Mouse (Mus musculus): ENCODE data around the gene Uba52.

Gene Uba52

DNA sequence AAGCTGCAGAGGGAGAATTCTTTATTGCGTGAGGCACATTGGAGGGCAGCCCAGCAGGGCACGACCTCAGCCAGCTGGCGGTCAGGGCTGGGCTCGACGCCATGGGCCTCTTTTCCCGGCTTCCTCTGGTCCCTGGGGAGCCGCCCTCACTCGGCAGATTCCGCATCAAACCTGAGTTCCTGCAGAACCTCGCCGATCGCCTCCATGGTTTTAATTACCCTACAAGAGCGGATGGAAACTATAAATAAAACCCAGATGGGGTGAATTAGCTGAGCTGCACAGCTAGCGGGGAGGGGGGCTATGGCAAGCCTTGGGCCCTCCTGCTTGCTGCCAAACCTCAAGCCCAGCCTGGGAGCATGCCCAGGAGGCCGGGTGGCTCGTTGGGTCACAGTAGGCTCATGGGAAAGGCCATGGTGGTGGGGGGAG is 6.3 kb downstream of the Uba52 start:
- peak in 1 of 2 experiments; percentile 67 for DNase-seq (ENCODE audit: low spot score in 2 of 2)

DNA sequence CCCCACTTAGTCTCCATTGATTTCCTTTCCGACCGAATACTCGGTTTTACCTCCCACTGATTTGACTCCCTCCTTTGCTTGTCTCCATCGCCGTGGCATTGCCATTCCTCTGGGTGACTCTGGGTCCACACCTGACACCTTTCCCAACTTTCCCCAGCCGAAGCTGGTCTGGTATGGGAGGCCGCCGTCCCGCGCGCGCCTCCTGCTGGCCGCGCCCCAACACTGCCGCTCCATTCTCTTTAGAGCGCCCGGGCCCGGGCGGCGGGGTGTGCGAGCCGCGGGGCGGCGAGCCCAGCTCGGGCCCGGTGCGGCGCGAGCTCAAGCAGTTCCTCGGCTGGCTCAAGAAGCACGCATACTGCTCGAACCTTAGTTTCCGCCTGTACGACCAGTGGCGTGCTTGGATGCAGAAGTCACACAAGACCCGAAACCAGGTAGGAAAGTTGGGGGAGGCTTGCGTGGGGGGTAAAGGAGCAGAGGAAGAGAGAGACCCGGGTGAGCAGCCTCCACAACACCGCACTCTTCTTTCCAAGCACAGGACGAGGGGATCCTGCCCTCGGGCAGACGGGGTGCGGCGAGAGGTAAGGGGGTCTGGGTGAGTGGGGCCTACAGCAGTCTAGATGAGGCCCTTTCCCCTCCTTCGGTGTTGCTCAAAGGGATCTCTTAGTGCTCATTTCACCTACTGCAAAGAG is 7.4 kb downstream of the Uba52 start:
- DNase-seq (ENCODE audit: low spot score in 2 of 2), result peak in 1 of 2 experiments; percentile 75

DNA sequence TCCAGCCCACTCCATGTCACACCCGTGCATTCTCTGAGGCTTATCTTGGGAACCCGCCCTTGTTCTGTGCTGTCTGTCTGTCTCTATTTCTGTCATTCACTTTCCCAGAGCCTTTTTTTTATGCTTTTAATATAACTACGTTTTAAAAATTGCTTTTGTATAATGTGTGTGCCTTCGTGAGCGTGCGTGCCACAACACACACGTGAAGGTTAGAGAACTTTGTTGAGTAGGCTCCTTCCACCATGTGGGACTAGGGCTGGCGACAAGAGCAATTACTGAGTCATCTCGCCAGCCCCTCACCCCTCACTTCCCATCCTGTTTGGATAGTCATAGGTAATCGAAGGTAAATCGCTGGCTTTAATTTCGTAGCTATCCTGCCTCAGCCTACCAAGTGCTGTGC is 8.1 kb downstream of the Uba52 start:
- no peak for DNase-seq (ENCODE audit: low spot score in 2 of 2)

DNA sequence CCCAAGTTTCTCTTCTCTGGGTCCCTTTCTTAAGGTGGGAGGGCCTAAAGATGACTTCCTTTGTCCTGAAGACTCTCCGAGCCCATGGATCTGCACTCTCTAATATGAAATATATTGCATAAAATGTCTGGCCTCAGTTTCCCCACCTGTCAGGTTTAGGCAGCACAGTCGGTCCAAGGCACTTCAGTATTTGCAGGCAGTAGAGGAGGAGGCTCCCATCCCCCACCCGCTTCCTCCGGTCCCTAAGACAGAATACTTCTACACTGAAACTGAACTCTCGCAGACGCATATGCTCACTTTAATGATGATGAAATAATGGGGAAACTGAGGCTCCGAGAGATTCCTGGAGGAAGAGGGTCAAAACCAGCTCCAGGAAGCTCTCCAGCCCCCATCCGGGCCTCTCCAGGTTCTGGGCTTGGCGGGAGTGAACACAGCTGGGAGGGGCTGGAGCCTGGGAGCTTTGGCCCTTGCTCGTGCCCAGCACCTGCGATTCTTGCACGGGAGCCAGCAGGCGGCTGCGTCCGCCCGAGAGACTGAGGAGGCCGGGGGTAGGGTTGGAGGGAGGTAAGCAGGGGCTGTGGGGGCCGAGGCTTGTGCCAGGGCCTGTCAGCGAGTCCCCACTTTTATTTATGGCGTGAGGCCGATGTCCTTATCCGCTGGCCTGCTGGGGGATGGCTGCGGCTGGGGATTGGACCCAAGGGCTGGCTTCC is 8.6 kb downstream of the Uba52 start:
- DNase-seq (ENCODE audit: low spot score in 2 of 2), result peak in 1 of 2 experiments; percentile 74

DNA sequence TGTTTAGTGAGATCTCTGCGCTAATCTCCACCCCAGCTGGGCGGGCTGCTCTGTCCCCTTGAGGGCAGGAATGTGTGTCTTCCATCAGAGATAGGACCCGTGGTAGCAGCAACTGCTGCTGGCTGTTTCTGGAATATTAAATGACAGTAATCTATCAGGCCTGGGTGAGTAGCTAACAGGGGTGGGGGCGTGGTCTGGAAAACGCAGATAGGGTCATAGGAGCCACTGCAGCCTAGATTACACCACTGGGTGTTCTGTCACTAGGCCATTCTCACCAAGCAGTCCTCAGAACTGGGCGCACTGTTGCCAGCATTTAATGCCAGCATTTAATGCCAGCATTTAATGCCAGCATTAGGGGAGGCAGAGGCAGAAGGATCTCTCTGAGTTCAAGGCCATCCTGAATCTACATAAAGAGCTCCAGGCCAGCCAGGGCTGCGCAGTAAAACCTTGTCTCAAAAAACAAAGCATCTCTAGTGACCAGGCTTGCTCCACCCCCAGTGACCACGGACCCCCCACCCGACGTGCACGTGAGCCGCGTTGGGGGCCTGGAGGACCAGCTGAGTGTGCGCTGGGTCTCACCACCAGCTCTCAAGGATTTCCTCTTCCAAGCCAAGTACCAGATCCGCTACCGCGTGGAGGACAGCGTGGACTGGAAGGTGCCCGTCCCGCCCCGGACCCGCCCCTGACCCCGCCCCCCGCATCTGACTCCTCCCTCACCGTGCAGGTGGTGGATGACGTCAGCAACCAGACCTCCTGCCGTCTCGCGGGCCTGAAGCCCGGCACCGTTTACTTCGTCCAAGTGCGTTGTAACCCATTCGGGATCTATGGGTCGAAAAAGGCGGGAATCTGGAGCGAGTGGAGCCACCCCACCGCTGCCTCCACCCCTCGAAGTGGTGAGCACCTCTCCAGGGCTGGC is 10.0 kb downstream of the Uba52 start:
- no peak for DNase-seq (ENCODE audit: low spot score in 2 of 2)

DNA sequence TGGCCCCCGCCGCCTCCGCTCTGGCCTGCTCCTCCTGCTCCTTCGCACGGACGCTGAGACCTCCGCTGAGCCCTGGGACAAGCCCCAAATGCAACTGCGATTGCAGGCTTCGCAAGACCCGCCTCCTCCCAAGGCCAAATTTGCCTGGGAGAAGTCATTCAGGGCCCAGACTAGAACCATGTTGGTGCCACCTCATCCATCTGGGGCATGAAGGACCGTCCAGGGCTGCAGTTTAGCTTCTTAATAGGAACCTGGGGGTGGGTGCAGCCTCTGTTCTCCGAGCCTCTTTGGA is 14.9 kb downstream of the Uba52 start:
- DNase-seq (ENCODE audit: low spot score in 2 of 2), result no peak

DNA sequence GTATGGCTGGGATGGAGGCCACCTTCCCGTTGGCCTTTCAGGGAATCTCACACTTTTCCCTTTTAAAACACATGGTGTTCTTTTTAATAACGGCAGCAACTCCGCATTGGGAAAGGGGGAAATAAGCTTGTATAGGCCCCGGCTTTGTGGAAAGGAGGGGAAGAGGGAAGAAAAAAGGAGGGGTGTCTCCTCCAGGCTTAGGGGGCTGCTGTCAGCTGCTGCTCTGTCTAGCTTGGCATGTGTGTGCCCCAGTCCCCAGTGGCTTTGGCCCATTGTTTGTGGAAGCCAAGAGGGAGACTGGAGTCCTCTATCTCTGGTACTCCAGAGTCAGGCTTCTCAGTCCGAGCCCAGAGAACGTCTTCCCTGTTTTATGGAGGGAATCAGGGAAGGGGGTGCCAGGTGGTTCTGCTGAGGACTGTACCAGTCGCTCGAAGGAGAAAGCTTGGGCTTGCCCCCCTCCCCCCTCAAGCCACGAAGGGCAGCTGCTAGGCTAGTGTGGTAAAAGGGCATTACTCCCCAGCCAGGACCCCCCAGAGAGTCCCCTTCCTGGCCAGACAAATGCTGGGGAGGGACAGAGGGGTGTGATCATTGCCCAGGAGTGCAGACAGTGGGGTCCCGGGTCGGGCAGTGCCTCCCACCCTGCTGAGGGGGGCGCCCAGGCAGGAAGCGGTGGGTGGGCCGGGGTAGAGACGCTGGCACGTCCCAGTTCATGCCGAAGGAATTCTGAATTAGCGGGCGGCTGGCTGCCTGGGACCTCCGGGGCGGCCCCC is 15.4 kb downstream of the Uba52 start:
- no peak for DNase-seq (ENCODE audit: low spot score in 2 of 2)

DNA sequence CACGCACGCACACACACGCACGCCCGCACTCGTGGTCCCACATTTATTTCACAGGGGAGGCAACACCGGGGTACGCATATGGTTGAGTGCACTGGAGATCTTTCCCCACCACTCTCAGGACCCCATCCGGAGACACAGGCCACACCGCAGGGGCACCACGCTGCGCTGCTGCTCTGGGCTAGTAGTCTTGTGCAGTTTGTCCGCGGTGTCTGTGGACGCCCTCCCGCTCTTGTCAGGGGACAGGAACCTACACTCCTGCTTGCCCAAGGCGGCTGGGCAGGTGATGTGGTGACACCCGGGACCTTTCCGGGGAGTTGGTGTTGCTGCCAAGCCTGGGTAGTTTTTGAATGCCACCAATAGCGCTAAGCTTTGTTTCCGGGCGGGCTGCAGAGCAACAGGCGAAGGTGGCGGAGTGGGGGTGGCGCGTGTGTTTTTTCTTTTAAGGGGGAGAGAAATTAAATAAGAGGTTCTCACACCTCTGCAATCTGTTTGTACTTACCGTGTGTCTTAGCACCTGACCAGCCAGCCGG is 16.1 kb downstream of the Uba52 start:
- DNase-seq (ENCODE audit: low spot score in 2 of 2), result no peak

DNA sequence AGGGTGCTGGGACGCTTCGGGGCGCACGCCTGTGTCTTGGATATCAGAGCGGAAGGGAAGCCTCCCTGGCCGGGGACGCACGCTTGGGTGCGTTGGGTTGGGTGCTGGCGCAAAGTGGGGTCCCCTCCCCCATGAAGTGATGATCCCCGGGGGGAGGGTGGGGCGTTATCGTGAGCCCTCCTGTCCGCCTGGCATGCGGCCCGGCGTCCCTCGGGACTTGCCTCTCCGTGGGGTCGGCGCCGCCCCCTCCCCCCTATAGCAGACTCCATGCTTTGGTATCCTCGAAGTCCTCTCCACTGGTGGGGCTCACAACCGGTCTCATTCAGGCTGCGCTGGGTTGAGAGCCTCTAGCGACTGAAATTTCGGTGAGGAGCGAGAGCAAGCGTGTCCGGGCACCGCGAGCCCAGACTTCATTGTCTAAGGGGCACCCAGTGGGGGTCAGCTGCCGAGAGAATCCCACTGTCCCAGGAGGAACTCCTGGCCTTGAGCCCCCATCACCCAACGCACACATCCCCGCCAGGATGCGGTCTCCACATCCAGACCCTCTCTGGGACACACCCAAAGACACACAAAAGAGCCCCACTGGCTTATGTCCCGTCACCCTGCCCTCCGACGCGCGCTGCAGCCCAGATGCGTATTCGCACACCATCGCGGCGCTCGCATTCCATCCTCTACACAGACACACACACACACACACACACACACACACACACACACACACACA is 16.7 kb downstream of the Uba52 start:
- DNase-seq (ENCODE audit: low spot score in 2 of 2), result no peak

DNA sequence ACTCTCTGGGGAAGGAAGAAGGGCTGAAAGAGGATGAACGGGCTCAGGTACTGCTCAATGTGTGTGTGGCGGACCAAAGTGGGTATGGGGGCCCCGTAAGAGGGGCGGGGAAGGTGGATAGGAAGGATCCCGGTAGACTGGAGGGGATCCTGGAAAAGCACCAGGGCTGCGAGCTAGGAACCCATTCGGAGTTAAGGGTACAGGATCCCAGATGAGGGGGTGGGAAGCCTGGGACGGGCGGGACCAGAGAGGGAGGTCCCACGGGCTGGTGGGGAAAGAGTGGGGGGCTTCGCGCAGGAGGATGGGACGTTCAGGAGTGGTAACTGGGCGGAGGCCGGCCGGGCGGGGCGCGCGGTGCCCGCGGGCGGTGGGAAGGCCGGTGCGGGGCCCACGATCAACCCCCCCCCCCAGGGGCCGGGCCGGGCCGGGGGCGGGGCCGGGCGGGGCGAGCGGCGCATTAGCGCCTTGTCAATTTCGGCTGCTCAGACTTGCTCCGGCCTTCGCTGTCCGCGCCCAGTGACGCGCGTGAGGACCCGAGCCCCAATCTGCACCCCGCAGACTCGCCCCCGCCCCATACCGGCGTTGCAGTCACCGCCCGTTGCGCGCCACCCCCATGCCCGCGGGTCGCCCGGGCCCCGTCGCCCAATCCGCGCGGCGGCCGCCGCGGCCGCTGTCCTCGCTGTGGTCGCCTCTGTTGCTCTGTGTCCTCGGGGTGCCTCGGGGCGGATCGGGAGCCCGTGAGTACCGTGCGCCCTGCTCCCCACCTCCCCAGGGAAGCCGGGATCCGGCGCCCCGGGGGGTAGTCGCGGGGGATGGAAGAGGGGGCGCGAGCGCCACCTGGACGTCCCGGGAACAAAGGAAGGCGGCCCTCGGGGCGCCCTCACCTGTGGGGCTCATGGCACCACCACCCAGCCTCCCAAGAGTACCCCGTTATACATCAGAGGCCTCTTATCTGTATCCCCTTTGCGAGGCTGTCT is 17.6 kb downstream of the Uba52 start, which contains the start of gene Crlf1:
Gene Crlf1 (plus strand): TSS at position 495 of the 977 bp plus-strand sequence.
- DNase-seq (ENCODE audit: low spot score in 2 of 2), result no peak

DNA sequence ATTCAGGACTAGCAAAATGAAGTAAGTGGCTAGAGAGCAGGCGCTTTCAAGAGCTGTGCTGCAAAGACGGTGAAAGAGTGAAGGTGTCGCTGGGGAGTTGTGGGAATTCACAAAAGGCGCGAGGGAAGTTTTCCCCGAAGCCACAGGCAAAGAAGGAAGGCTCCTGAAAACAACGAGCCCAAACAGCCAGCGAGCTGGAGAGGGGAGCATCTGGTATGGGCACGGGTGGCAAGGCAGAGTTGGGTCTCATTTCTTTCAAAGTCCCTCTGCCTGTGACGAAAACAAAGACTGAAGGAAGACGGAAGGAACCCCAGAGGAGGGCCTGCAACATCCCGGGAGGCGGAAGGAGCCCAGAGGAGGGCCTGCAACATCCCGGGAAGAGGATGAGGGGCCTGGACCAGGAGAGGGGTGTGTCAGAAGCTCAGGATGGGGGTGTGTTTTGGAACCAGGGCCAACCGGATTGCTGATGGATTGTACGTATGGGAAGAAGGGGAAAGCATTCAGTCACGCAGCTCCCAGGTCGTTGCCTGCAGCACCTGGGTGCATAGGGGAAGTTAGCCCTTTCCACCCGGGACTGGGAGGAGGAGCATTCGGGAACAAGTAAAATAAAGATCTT is 19.6 kb downstream of the Uba52 start:
- no peak for DNase-seq (ENCODE audit: low spot score in 2 of 2)

DNA sequence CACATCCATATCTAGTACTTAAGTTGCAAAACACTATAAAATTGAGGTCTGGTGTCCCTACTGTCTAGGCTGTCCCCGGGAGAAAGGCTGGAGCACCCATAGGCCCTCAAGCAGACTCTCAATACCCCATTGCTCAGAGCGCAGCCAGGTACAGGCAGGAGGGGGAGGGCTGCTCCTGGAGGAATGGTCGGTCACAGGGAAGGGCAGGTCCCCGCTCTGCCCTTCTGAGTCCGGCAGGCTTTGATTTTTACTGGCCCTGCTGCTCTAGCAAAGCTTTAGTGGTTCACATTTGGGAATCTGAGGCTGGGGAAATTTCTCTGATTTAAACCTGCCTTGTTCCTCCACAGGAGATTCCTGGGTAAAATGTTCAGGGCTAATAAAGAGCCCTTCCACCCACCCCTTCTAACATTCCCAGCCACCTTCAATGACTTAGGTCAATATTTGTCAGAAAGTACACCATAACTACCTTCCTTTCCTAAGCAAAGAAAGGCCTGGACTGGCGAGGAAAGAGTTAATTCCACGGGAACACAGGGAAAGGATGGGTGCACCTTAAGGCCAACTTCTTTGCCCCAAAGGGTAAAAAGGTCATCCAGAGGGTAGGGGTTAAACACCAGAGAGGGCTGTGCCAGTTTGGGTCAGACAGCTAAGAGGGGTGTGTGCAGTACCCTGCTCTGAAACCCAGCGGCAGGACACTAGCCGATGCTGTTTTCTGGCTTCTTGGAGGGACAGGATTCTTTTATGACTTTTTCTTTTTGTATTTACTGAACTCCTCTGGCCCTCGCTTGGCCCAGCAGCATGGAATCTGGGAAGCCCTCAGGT is 20.3 kb downstream of the Uba52 start:
- DNase-seq (ENCODE audit: low spot score in 2 of 2), result no peak

DNA sequence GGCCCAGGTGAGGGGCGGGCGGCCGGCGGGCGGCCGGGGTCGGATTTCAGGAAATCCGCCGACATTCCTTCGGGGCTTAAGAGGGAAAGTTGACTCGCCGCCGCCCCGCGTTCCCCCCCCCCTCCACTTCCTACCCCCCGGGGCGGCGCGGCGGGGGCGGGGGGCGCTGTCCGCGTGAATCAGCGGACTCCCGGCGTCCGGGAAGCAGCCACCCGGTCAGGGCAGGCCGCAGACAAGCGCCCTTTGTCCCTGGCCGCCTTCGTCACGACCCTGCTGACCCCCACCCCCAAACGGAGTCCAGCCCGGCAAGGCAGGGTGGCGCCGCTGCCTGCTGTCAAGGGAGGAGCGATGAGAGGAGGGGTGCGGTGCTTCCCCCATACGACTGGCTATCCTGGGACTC is 21.0 kb downstream of the Uba52 start:
- DNase-seq (ENCODE audit: low spot score in 2 of 2), result no peak

DNA sequence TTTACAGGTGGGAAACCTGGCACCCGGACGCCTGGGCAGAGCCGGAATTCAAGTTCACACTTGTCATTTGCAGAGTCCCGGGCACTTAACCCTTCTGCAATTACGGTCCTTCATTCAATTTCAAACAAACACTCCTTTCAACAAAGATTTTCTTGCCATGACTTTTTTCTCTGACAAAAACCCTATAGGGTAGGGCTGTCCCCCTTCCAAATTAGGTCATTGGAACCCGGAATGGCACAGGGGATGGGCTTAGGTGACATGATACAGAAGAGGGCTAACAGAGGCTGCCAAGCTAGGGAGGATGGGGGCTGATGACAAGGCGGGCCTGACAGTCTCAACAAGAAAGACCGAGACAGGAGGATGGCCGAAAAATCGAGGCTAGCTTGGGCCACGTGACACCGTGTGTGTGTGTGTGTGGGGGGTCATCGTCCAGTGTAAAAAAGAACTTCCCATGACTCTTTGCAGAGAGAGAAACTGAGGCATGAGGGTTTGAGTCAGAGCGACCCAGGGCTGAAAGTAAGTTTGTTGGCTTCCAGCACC is 21.6 kb downstream of the Uba52 start:
- DNase-seq (ENCODE audit: low spot score in 2 of 2), result no peak

DNA sequence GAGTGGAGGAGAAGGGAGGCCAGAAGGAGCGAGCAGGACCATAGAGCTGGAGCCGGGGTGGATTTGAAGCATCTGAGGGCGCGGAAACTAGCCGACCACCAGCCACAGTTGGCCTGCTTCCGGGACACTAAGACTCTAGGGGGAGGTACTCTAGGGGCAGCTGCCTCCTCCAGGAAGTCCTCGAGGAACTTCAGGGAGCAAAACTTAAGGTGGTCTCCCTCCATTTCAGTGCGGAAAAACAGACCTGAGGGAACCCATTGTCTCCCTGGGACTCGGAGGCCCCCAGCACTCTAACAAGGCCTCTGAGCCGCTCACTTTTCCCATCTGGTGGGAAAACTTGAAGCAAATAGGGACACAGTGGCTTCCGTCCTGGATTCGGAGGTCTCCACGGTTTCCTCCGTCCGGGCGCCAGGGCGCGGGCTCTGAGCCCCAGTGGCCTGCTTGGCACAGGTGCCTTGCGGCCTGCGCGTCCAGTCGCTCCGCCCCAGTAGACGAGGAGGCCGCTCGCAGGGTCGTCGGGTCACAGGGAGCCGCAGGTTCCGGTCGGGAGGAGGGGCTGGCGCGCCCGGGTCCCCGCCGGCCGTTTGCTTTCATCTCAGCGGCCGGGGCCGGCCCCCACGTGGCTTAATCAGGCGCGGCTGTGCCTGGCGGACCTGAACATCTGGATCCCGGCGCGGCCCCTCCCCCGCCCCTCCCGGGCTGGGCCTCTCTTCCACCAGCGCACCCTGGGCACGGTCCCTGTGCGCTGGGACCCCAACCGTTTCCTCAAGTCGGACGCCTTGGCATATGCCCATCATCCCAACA is 22.4 kb downstream of the Uba52 start:
- DNase-seq (ENCODE audit: low spot score in 2 of 2), result no peak

DNA sequence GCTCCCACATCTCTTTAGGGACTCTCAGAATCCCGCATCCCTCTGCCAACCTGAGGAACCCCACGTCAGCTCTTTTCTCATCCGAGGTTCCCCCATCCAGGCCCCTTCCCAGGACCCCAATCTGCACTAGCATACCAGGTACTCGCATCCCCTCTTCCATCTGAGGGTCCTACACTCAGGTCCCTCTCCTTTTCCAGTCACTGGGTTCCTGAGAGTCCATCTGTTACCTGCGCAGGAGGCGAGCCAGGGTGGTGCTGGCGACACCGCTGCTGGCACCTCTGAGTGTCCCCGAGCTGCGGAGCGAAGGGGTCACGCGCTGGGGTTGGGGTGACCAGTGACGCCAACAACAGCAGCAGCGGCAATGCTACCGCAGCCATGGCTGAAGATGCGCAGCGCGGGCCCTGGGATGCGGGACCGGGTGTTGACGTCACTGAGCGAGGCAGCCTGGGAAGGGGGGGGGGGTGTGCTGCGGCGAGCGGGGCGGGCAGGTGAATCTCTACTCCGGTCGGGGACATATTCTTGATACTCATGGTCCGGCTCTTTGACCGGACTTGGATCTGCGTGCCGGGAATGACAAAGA is 23.6 kb downstream of the Uba52 start, which contains the start of gene Tmem59l:
Gene Tmem59l (minus strand): TSS at position 418 of the 580 bp plus-strand sequence.
- DNase-seq (ENCODE audit: low spot score in 2 of 2), result no peak
